Mouse (Mus musculus): Measurements from ENCODE around the gene Fnbp1. TPM values are rescaled to one million over a fixed set of nuclear protein-coding genes. Genes with fewer than 3 reads are reported as not detected.

Gene Fnbp1
- polyA plus RNA-seq, 1 experiment, result 0.15 TPM

DNA sequence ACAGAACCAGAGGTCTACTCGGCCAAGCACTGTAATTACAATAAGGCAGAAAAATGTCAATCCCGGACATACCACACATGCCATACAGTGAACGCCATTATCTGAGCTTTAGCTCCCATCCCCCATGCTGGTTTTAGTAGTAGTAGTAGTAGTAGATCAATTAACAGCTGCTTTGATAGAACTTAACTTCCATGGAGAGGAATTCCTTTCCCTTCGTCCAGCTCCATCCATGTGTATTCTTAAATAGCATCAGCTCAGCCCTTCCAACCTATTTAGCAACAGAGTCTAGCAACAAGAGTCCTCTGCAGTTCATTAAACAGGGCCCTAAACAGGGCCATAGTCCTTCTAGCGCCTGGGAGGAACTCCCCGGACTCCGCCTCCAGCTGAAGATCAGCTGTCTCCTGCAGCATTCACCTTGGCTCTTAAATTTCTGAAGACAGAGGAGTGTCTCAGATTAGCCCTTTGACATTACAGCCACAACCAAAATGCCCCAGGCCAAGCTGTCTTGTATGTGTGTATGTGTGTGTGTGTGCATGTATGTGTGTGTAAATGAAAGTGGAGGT lies 20.6 kb downstream of the Fnbp1 start:
- no peak for TF ChIP-seq TAL1 (IDR thresholded peaks at IDR 0.05; ENCODE audit: low read length)
- TF ChIP-seq GATA1 (IDR thresholded peaks at IDR 0.05; ENCODE audit: low read length), result no peak
- Histone ChIP-seq H3K4me3 (replicated peaks) (no peak overlapping the region), H3K4me1 (ENCODE audit: control insufficient read depth) (peaks cover 30% of the 10 kb centered on the region), H3K27me3 (ENCODE audit: control insufficient read depth) (no peaks in the 10 kb centered on the region), H3K36me3 (ENCODE audit: control insufficient read depth) (no peaks in the 10 kb centered on the region), H3K9me3 (ENCODE audit: control insufficient read depth, low read length) (no peaks in the 10 kb centered on the region)

DNA sequence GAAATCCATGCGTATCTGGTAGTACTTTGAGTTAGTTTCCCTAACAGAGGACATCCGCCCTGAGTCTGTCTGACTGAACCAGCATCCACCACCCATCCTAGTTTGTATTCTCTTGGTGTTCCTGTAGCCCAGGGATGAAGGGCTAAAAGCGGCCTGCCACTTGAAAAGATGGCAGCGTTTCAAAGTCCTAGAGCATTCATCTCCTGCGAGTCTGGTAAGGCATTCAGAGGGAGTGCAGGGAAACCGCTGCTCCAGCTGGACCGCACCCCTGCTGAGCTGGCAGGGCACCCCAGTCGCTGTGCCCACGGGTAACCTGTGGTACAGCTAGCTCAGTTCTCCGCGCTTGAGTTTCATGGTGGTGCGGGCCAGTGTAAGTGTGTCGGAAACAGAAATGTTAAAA lies 22.0 kb downstream of the Fnbp1 start:
- Histone ChIP-seq H3K4me1 (ENCODE audit: control insufficient read depth) (peaks cover 36% of the 10 kb centered on the region), H3K4me3 (replicated peaks) (no peak overlapping the region), H3K36me3 (ENCODE audit: control insufficient read depth) (no peaks in the 10 kb centered on the region), H3K27me3 (ENCODE audit: control insufficient read depth) (no peaks in the 10 kb centered on the region), H3K9me3 (ENCODE audit: control insufficient read depth, low read length) (no peaks in the 10 kb centered on the region)
- TF ChIP-seq TAL1 (IDR thresholded peaks at IDR 0.05; ENCODE audit: low read length), result no peak
- TF ChIP-seq GATA1 (IDR thresholded peaks at IDR 0.05; ENCODE audit: low read length), result no peak

DNA sequence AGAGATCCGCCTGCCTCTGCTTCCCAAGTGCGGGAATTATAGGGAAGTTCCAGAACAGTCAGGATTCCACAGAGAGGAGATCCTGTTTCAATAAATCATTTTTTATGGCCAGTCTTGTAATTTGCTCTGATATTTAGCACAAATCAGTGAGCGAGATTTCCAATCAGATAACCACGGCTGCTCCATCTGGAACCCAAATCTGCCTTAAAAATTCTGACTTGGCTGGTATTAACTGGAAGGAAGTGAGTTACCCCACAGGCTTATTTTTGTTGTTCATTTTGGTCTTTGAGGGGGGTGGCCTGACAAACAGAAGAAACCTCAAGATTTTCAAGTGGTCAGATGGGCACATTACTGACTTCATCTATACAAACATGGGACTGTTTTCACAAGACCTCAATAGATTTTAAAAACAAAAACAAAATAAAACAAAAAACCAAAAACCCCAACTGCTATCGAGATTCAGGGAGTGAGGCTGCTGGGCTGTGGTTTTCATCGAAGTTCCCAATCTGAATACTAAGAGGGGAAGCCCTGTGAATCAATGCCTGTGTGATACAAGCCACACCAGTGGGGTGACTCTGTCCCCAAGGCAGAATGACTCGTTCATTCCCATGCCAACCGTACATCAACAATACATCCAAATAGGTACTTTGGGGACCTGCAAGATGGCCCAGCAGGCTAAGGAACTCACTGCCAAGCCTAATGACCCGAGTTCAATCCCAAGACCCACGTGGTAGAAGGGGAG lies 23.0 kb downstream of the Fnbp1 start:
- Histone ChIP-seq H3K4me3 (replicated peaks) (no peak overlapping the region), H3K36me3 (ENCODE audit: control insufficient read depth) (no peaks in the 10 kb centered on the region), H3K9me3 (ENCODE audit: control insufficient read depth, low read length) (no peaks in the 10 kb centered on the region), H3K4me1 (ENCODE audit: control insufficient read depth) (peaks cover 33% of the 10 kb centered on the region), H3K27me3 (ENCODE audit: control insufficient read depth) (no peaks in the 10 kb centered on the region)
- TF ChIP-seq GATA1 (IDR thresholded peaks at IDR 0.05; ENCODE audit: low read length), result no peak
- no peak for TF ChIP-seq TAL1 (IDR thresholded peaks at IDR 0.05; ENCODE audit: low read length)

DNA sequence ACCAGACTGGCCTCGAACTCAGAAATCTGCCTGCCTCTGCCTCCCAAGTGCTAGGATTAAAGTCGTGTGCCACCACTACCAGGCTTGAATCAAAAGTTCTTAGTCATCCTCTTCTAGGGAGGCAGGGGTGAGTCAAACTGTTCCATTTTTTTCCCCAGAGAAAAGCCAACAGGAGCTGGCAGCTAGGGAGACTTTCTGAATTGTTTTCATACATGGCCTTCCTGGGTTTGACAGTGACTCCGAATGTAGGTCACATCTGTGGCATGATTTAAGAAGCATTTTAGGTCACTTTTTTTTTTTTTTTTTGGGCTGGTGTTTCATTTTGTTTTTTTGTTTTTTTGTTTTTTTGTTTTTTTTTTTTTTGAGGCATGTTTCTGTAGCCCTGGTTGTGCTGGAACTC lies 23.6 kb downstream of the Fnbp1 start:
- Histone ChIP-seq H3K36me3 (ENCODE audit: control insufficient read depth) (no peaks in the 10 kb centered on the region), H3K9me3 (ENCODE audit: control insufficient read depth, low read length) (no peaks in the 10 kb centered on the region), H3K4me1 (ENCODE audit: control insufficient read depth) (peaks cover 33% of the 10 kb centered on the region), H3K27me3 (ENCODE audit: control insufficient read depth) (no peaks in the 10 kb centered on the region), H3K4me3 (replicated peaks) (no peak overlapping the region)
- TF ChIP-seq GATA1 (IDR thresholded peaks at IDR 0.05; ENCODE audit: low read length) (no peak), TAL1 (IDR thresholded peaks at IDR 0.05; ENCODE audit: low read length) (no peak)

DNA sequence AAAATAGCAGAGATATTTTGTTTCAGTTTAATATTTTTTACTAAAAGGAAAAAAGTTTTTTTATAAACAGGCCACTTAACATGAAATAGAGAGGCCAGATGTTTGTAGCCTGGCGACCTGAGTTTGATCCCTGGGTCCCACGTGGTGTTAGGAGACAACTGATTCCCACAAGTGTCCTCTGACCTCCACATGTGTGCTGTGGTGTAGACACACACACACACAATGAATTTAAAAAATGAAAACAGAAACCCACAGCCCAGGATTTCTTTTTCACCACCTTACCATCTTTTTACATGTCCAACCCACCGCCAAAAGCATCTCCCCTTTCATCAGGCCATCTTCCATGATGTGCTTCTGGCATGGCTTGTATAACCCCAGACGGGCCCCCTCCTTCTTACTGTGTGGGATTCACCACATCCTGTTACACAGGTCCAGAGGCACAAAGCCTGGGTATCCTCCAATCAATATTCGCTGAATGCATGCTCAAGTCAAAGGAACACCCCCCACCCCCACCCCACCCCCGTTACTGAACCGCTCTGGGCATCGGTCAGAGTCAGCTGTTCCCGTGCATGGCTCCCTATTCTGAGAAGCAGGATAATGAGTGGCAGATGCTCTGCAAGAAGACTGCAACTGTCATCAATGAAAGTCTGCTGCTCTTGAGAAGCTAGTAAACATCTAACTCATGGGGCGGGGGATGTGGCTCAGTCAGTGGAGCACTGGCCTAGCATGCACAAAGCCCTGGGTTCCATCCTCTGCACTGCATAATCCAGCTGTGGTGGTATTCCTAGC lies 25.7 kb downstream of the Fnbp1 start:
- Histone ChIP-seq H3K27me3 (ENCODE audit: control insufficient read depth) (no peaks in the 10 kb centered on the region), H3K9me3 (ENCODE audit: control insufficient read depth, low read length) (no peaks in the 10 kb centered on the region), H3K4me1 (ENCODE audit: control insufficient read depth) (peaks cover 33% of the 10 kb centered on the region), H3K4me3 (replicated peaks) (no peak overlapping the region), H3K36me3 (ENCODE audit: control insufficient read depth) (no peaks in the 10 kb centered on the region)
- no peak for TF ChIP-seq TAL1 (IDR thresholded peaks at IDR 0.05; ENCODE audit: low read length)
- no peak for TF ChIP-seq GATA1 (IDR thresholded peaks at IDR 0.05; ENCODE audit: low read length)

DNA sequence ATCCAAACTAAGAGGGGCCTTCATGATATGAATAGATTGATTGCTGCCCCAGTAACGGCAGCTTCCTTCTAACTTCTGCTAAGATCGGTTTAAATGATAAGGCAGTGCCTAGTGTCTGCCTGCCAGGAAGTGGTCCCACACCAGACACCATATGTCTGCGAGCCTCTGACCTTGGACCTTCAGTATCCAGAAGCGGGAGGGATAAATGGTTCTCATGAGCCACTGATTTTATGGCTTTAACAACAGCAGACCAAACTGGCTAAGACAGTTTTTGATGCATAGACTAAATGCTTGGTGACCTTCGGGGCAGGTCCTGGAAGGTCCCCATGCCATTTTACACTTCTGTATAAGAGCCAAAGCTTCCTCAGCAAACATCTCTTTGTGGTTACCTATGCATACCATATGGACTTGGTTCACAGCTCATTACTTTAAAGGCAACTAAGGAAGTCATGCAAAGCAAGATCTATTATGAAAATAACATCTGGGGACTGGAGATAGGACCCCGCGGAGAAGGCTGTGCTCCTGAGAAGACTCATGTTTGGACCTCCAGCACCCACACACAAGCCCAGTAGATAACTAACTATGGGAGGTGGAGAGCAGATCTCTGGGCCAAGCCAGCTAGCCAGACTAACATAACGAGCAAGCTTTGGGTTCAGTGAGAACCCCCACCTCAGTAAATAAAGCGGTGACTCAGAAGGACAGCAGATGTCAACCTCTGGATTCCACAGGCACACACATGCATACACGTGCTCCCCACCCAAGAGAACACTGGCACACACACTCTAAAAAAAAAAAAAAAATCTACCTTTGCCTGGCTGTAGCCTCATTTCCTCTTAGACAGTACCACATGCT lies 26.5 kb downstream of the Fnbp1 start:
- H3K27me3 ChIP-seq (ENCODE audit: control insufficient read depth), result no peaks in the 10 kb centered on the region
- H3K9me3 ChIP-seq (ENCODE audit: control insufficient read depth, low read length), result no peaks in the 10 kb centered on the region
- no peaks in the 10 kb centered on the region for H3K36me3 ChIP-seq (ENCODE audit: control insufficient read depth)
- H3K4me3 ChIP-seq (replicated peaks), result no peak overlapping the region
- no peak for TF ChIP-seq TAL1 (IDR thresholded peaks at IDR 0.05; ENCODE audit: low read length)
- TF ChIP-seq GATA1 (IDR thresholded peaks at IDR 0.05; ENCODE audit: low read length), result no peak
- peaks cover 33% of the 10 kb centered on the region for H3K4me1 ChIP-seq (ENCODE audit: control insufficient read depth)

DNA sequence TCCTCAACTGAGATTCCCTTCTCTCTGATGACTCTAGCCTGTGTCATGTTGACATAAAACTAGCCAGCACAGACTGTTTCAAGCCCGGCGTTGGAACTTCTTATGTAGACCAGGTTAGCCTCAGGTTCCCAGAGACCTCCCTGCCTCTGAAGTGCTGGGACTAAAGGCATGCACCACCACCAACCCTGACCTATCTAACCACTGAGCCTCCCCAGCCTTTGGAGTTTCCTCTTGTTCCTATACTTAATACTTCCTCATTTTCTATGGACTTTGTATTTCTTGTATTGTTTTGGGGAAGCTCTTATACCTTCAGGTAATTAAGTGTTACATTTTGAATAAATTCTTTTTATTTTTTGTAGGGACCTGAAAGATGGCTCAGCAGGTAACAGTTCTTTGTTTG lies 27.6 kb downstream of the Fnbp1 start:
- Histone ChIP-seq H3K27me3 (ENCODE audit: control insufficient read depth) (no peaks in the 10 kb centered on the region), H3K9me3 (ENCODE audit: control insufficient read depth, low read length) (no peaks in the 10 kb centered on the region), H3K4me3 (replicated peaks) (no peak overlapping the region), H3K4me1 (ENCODE audit: control insufficient read depth) (peaks cover 37% of the 10 kb centered on the region), H3K36me3 (ENCODE audit: control insufficient read depth) (no peaks in the 10 kb centered on the region)
- no peak for TF ChIP-seq TAL1 (IDR thresholded peaks at IDR 0.05; ENCODE audit: low read length)
- TF ChIP-seq GATA1 (IDR thresholded peaks at IDR 0.05; ENCODE audit: low read length), result no peak

DNA sequence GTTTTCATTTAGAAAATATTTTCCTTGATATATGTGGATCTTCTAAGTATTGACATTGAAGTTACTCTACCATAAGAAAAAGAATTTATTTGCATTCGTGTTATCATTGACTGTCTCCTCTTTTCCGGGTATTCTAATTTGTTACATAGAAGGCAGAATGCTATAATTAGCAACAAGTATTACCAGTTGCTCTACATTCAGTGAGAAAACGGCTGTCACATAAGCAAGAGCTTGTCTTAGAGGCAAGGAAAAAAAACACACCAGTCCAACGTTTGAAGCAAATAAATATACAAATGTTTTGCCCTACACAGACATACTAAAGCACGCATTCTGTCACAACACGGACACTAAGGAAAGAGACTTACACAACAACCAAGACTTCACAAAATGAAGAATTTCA lies 30.1 kb downstream of the Fnbp1 start:
- H3K4me1 ChIP-seq (ENCODE audit: control insufficient read depth), result peaks cover 27% of the 10 kb centered on the region
- TF ChIP-seq GATA1 (IDR thresholded peaks at IDR 0.05; ENCODE audit: low read length) (no peak), TAL1 (IDR thresholded peaks at IDR 0.05; ENCODE audit: low read length) (no peak)
- H3K4me3 ChIP-seq (replicated peaks), result no peak overlapping the region
- H3K27me3 ChIP-seq (ENCODE audit: control insufficient read depth), result no peaks in the 10 kb centered on the region
- no peaks in the 10 kb centered on the region for H3K9me3 ChIP-seq (ENCODE audit: control insufficient read depth, low read length)
- H3K36me3 ChIP-seq (ENCODE audit: control insufficient read depth), result no peaks in the 10 kb centered on the region

All from erythroblast, embryonic 14.5 days (primary cell).